Mouse (Mus musculus) myocyte (in vitro differentiated cells): Measurements from ENCODE around the gene Evi5l. TPM values are rescaled to one million over a fixed set of nuclear protein-coding genes. Genes with fewer than 3 reads are reported as not detected.

ENCODE experiments used
- H3K27me3 ChIP-seq: one replicate; pipeline ENCODE4 v1.6.1; 2011; ENCODE audit not compliant: control insufficient read depth, insufficient read depth, insufficient read length
- H3K36me3 ChIP-seq: one replicate; pipeline ENCODE4 v1.6.1; 2011; ENCODE audit not compliant: control insufficient read depth, insufficient read depth
- H3K4me2 ChIP-seq: one replicate; pipeline ENCODE4 v1.6.1; 2011; ENCODE audit warnings: low read depth, control low read depth
- H3K4me3 ChIP-seq: one replicate; pipeline ENCODE4 v1.5.1; 2011; ENCODE audit warnings: mild to moderate bottlenecking, control low read depth, moderate library complexity
- H3K79me2 ChIP-seq: one replicate; pipeline ENCODE4 v1.6.1; 2011; ENCODE audit not compliant: control insufficient read depth, insufficient read depth
- H3ac ChIP-seq: one replicate; pipeline ENCODE4 v1.6.1; 2011; ENCODE audit not compliant: control insufficient read depth, insufficient read length
- CEBPB ChIP-seq: IDR thresholded peaks from 2 replicates; pipeline ENCODE4 v1.6.1; 2011; ENCODE audit warnings: mild to moderate bottlenecking, moderate library complexity; ENCODE audit not compliant: poor library complexity, insufficient read depth, severe bottlenecking
- E2F4 ChIP-seq: IDR thresholded peaks from one replicate; pipeline ENCODE4 v1.6.1; 2011; ENCODE audit warnings: mild to moderate bottlenecking, control low read depth, moderate library complexity; ENCODE audit not compliant: insufficient read depth
- MAX ChIP-seq: IDR thresholded peaks from one replicate; pipeline ENCODE4 v1.6.1; 2011; ENCODE audit warnings: low read depth, mild to moderate bottlenecking, control low read depth
- MYOD1 ChIP-seq, 3 experiments: IDR thresholded peaks; one replicate each; pipeline ENCODE4 v1.6.1; 2011; ENCODE audit warnings: control low read depth in 2 of 3, low read depth in 2 of 3, mild to moderate bottlenecking in 2 of 3, moderate library complexity in 1 of 3; ENCODE audit not compliant: insufficient read length in 2 of 3, control insufficient read depth in 1 of 3
- MYOG ChIP-seq, 3 experiments: IDR thresholded peaks; one replicate each; pipeline ENCODE4 v1.6.1; 2011; ENCODE audit warnings: control low read depth in 2 of 3, low read depth in 2 of 3, mild to moderate bottlenecking in 2 of 3; ENCODE audit not compliant: insufficient read length in 2 of 3, control insufficient read depth in 1 of 3, insufficient read depth in 1 of 3
- POLR2A ChIP-seq: IDR thresholded peaks from one replicate; pipeline ENCODE4 v1.6.1; 2011; ENCODE audit warnings: low read depth, mild to moderate bottlenecking, control low read depth, moderate library complexity; ENCODE audit not compliant: insufficient read length
- POLR2AphosphoS2 ChIP-seq: IDR thresholded peaks from one replicate; pipeline ENCODE4 v1.6.1; 2011; ENCODE audit warnings: low read depth, control low read depth; ENCODE audit not compliant: insufficient read length
- REST ChIP-seq: IDR thresholded peaks from one replicate; pipeline ENCODE4 v1.6.1; 2011; ENCODE audit warnings: mild to moderate bottlenecking, control low read depth, moderate library complexity; ENCODE audit not compliant: insufficient read depth, insufficient read length
- SRF ChIP-seq: IDR thresholded peaks from one replicate; pipeline ENCODE4 v1.6.1; 2011; ENCODE audit warnings: low read depth; ENCODE audit not compliant: control insufficient read depth, insufficient read length
- TCF12 ChIP-seq: IDR thresholded peaks from one replicate; pipeline ENCODE4 v1.6.1; 2011; ENCODE audit warnings: mild to moderate bottlenecking, control low read depth; ENCODE audit not compliant: poor library complexity, insufficient read depth, severe bottlenecking
- TCF3 ChIP-seq: IDR thresholded peaks from one replicate; pipeline ENCODE4 v1.6.1; 2011; ENCODE audit warnings: low read depth, control low read depth; ENCODE audit not compliant: insufficient read length
- USF1 ChIP-seq: IDR thresholded peaks from one replicate; pipeline ENCODE4 v1.6.1; 2011; ENCODE audit warnings: low read depth, mild to moderate bottlenecking, control low read depth, moderate library complexity
- polyA plus RNA-seq: library from polyadenylated mRNA; unstranded; fragments of >200 nt; fragmentation: generic; extraction: Trizol; gene quantifications from one replicate; pipeline ENCODE4 v1.2.1, GENCODE M21; 2012; ENCODE audit warnings: missing spikeins

Evi5l gene
- polyA plus RNA-seq, 1 experiment: 18.0 TPM

GRCm38 (mm10) chr8:4167918-4168317 is 1.6 kb downstream of the Evi5l start:
- no peaks in the 10 kb centered on the region for H3K27me3 ChIP-seq
- TF ChIP-seq REST: no peak
- no peak for TF ChIP-seq MYOG (IDR thresholded peaks at IDR 0.05; ENCODE audit: control insufficient read depth in 1 of 3, insufficient read depth in 1 of 3, insufficient read length in 2 of 3, low read depth in 2 of 3)
- TF ChIP-seq TCF3: no peak
- TF ChIP-seq POLR2A: no peak
- TF ChIP-seq USF1: no peak
- TF ChIP-seq POLR2AphosphoS2: no peak
- TF ChIP-seq MAX: no peak
- no peak for TF ChIP-seq E2F4
- no peak for TF ChIP-seq SRF
- TF ChIP-seq TCF12: no peak
- TF ChIP-seq CEBPB: no peak
- no peak for TF ChIP-seq MYOD1 (IDR thresholded peaks at IDR 0.05; ENCODE audit: control insufficient read depth in 1 of 3, insufficient read length in 2 of 3, low read depth in 2 of 3)
- H3K79me2 ChIP-seq: no peaks in the 10 kb centered on the region

GRCm38 (mm10) chr8:4172486-4172885 is 6.1 kb downstream of the Evi5l start:
- Histone ChIP-seq H3K4me2 (no peak overlapping the region), H3K36me3 (peaks cover 2% of the 10 kb centered on the region), H3K4me3 (no peak overlapping the region), H3ac (no peak overlapping the region), H3K79me2 (no peaks in the 10 kb centered on the region), H3K27me3 (no peaks in the 10 kb centered on the region)
- no peak for TF ChIP-seq SRF
- TF ChIP-seq MYOG (IDR thresholded peaks at IDR 0.05; ENCODE audit: control insufficient read depth in 1 of 3, insufficient read depth in 1 of 3, insufficient read length in 2 of 3, low read depth in 2 of 3): no peak
- TF ChIP-seq CEBPB: no peak
- no peak for TF ChIP-seq POLR2A
- TF ChIP-seq MAX: no peak
- TF ChIP-seq E2F4: no peak

More at GRCm38 (mm10) chr8:4167918-4168317, 1.6 kb downstream of the Evi5l start:
- H3K4me2 ChIP-seq: no peak overlapping the region
- no peaks in the 10 kb centered on the region for H3K36me3 ChIP-seq
- H3ac ChIP-seq: no peak overlapping the region
- H3K4me3 ChIP-seq: peak overlapping the region; percentile 39

- TF ChIP-seq TCF12: no peak
- no peak for TF ChIP-seq MYOG (IDR thresholded peaks at IDR 0.05; ENCODE audit: control insufficient read depth in 1 of 3, insufficient read depth in 1 of 3, insufficient read length in 2 of 3, low read depth in 2 of 3)
- TF ChIP-seq REST: no peak
- TF ChIP-seq TCF3: no peak
- TF ChIP-seq CEBPB: no peak
- TF ChIP-seq USF1: no peak
- TF ChIP-seq MYOD1 (IDR thresholded peaks at IDR 0.05; ENCODE audit: control insufficient read depth in 1 of 3, insufficient read length in 2 of 3, low read depth in 2 of 3): no peak
- no peak for TF ChIP-seq POLR2AphosphoS2
- no peak for TF ChIP-seq POLR2A
- TF ChIP-seq E2F4: no peak
- TF ChIP-seq SRF: no peak
- TF ChIP-seq MAX: no peak
- Histone ChIP-seq H3K4me3 (no peak overlapping the region), H3K36me3 (peaks cover 4% of the 10 kb centered on the region), H3K79me2 (no peaks in the 10 kb centered on the region), H3ac (no peak overlapping the region), H3K4me2 (no peak overlapping the region), H3K27me3 (no peaks in the 10 kb centered on the region)
Observed at GRCm38 (mm10) chr8:4174018-4174417, 7.7 kb downstream of the Evi5l start.

GRCm38 (mm10) chr8:4183409-4183808 is 17.0 kb downstream of the Evi5l start:
- Histone ChIP-seq H3K36me3 (peaks cover 12% of the 10 kb centered on the region), H3K27me3 (no peaks in the 10 kb centered on the region), H3K79me2 (no peaks in the 10 kb centered on the region), H3K4me2 (no peak overlapping the region), H3K4me3 (no peak overlapping the region), H3ac (no peak overlapping the region)
- TF ChIP-seq POLR2AphosphoS2 (no peak), TCF12 (no peak), MYOG (IDR thresholded peaks at IDR 0.05; ENCODE audit: control insufficient read depth in 1 of 3, insufficient read depth in 1 of 3, insufficient read length in 2 of 3, low read depth in 2 of 3) (no peak), MYOD1 (IDR thresholded peaks at IDR 0.05; ENCODE audit: control insufficient read depth in 1 of 3, insufficient read length in 2 of 3, low read depth in 2 of 3) (no peak), CEBPB (no peak), REST (no peak), TCF3 (no peak), SRF (no peak), MAX (no peak), POLR2A (no peak), E2F4 (no peak), USF1 (no peak)

- no peak overlapping the region for H3K4me3 ChIP-seq
- H3ac ChIP-seq: no peak overlapping the region
- H3K79me2 ChIP-seq: no peaks in the 10 kb centered on the region
- no peak overlapping the region for H3K4me2 ChIP-seq
- H3K27me3 ChIP-seq: no peaks in the 10 kb centered on the region
- TF ChIP-seq TCF3: no peak
- no peak for TF ChIP-seq CEBPB
- TF ChIP-seq POLR2A: no peak
- TF ChIP-seq MYOG (IDR thresholded peaks at IDR 0.05; ENCODE audit: control insufficient read depth in 1 of 3, insufficient read depth in 1 of 3, insufficient read length in 2 of 3, low read depth in 2 of 3): no peak
- H3K36me3 ChIP-seq: peaks cover 12% of the 10 kb centered on the region
Observed at GRCm38 (mm10) chr8:4186151-4186550, 19.8 kb downstream of the Evi5l start.
